Comparison of ENCODE assay signal across 9 mouse cellular contexts in genomic region chr17:50678748-50679147, GRCm38 (mm10).
DNase-seq lines count a peak whose midpoint lies in the region; ATAC-seq lines count a peak whose summit lies in the region.
"Had no signal": no experiment of that assay in that cellular context is flagged by ENCODE, and none has a peak within 500 bp of the region (broad histone marks: within the 10 kb centered on the region; RNA-seq: fewer than 3 reads in every experiment).

No protein-coding gene starts in this region.

- peaks cover 16% of the 10 kb centered on the region for H3K4me1 ChIP-seq in hindbrain, embryonic 15.5 days (replicated peaks)
- H3K4me1 ChIP-seq in hindbrain, embryonic 11.5 days (replicated peaks; ENCODE audit: control insufficient read depth, insufficient read depth, low read length): no peaks in the 10 kb centered on the region
- no peaks in the 10 kb centered on the region for H3K4me1 ChIP-seq in midbrain, embryonic 11.5 days (ENCODE audit: control insufficient read depth, insufficient read depth, low read length)
- no peaks in the 10 kb centered on the region for H3K4me1 ChIP-seq in midbrain, embryonic 16.5 days (ENCODE audit: control insufficient read depth, insufficient read depth, low read length)
- H3K4me1 ChIP-seq in stomach, embryonic 15.5 days: 0 out of 2 replicates have a peak, but pooled peaks cover 7% of the 10 kb centered on the region

- no peak overlapping the region for H3K4me2 ChIP-seq in hindbrain, embryonic 15.5 days
- H3K4me2 ChIP-seq in hindbrain, embryonic 11.5 days (replicated peaks; ENCODE audit: low read depth, low read length): no peak overlapping the region
- no peak overlapping the region for H3K4me2 ChIP-seq in midbrain, embryonic 11.5 days
- no peak overlapping the region for H3K4me2 ChIP-seq in midbrain, embryonic 16.5 days (ENCODE audit: low read length)
- no peak overlapping the region for H3K4me2 ChIP-seq in stomach, embryonic 15.5 days

- 58% methylated on average over 2 of the region's 2 CpGs for WGBS in hindbrain, embryonic 15.5 days
- WGBS in hindbrain, embryonic 11.5 days: 77% methylated on average over 2 of the region's 2 CpGs
- 70% methylated on average over 2 of the region's 2 CpGs for WGBS in midbrain, embryonic 11.5 days
- WGBS in midbrain, embryonic 16.5 days: 41% methylated on average over 2 of the region's 2 CpGs
- WGBS in stomach, embryonic 15.5 days: 67% methylated on average over 2 of the region's 2 CpGs

- H3K27me3 ChIP-seq in hindbrain, embryonic 15.5 days: no peaks in the 10 kb centered on the region
- H3K27me3 ChIP-seq in hindbrain, embryonic 11.5 days (ENCODE audit: control insufficient read depth, insufficient read depth, low read length): no peaks in the 10 kb centered on the region
- no peaks in the 10 kb centered on the region for H3K27me3 ChIP-seq in midbrain, embryonic 11.5 days (ENCODE audit: control insufficient read depth, insufficient read depth, low read length)
- no peaks in the 10 kb centered on the region for H3K27me3 ChIP-seq in midbrain, embryonic 16.5 days (ENCODE audit: control insufficient read depth, insufficient read depth, low read depth, low read length)
- H3K27me3 ChIP-seq in stomach, embryonic 15.5 days (replicated peaks): no peaks in the 10 kb centered on the region

- peak; percentile 62 to 66 for DNase-seq in cerebellum, postnatal 10 days
- DNase-seq in cerebellum, adult 18-20 months: no peak
- no peak for DNase-seq in hindbrain, embryonic 11.5 days (ENCODE audit: low spot score)
- DNase-seq in midbrain, embryonic 11.5 days (ENCODE audit: low spot score, missing footprints): peak; percentile 47
- DNase-seq in urinary bladder, adult 18-20 months (ENCODE audit: low spot score in 2 of 2): no peak
- DNase-seq: adrenal gland, adult 8-10 months had no signal

- H3K4me3 ChIP-seq in hindbrain, embryonic 15.5 days: no peak overlapping the region
- H3K4me3 ChIP-seq in hindbrain, embryonic 11.5 days (ENCODE audit: low read depth, low read length): no peak overlapping the region
- no peak overlapping the region for H3K4me3 ChIP-seq in midbrain, embryonic 11.5 days (ENCODE audit: low read depth, low read length)
- no peak overlapping the region for H3K4me3 ChIP-seq in midbrain, embryonic 16.5 days (ENCODE audit: low read depth, low read length)
- no peak overlapping the region for H3K4me3 ChIP-seq in stomach, embryonic 15.5 days (replicated peaks)

- no peak overlapping the region for H3K27ac ChIP-seq in hindbrain, embryonic 15.5 days (replicated peaks)
- no peak overlapping the region for H3K27ac ChIP-seq in hindbrain, embryonic 11.5 days (ENCODE audit: low read depth, low read length)
- no peak overlapping the region for H3K27ac ChIP-seq in midbrain, embryonic 11.5 days (ENCODE audit: low read depth, low read length)
- no peak overlapping the region for H3K27ac ChIP-seq in midbrain, embryonic 16.5 days (ENCODE audit: low read length)
- H3K27ac ChIP-seq in stomach, embryonic 15.5 days: peak overlapping the region; percentile 64; the same call in 1 of the 2 replicates

- no peaks in the 10 kb centered on the region for H3K9me3 ChIP-seq in hindbrain, embryonic 15.5 days
- no peaks in the 10 kb centered on the region for H3K9me3 ChIP-seq in hindbrain, embryonic 11.5 days (ENCODE audit: control insufficient read depth, low read length)
- H3K9me3 ChIP-seq in midbrain, embryonic 11.5 days (ENCODE audit: control insufficient read depth, low read length): no peaks in the 10 kb centered on the region
- no peaks in the 10 kb centered on the region for H3K9me3 ChIP-seq in midbrain, embryonic 16.5 days (replicated peaks; ENCODE audit: control insufficient read depth, low read length, poor library complexity, severe bottlenecking)
- H3K9me3 ChIP-seq in stomach, embryonic 15.5 days: no peaks in the 10 kb centered on the region

- no peak overlapping the region for H3K9ac ChIP-seq in hindbrain, embryonic 15.5 days
- no peak overlapping the region for H3K9ac ChIP-seq in hindbrain, embryonic 11.5 days (ENCODE audit: low read depth, low read length)
- no peak overlapping the region for H3K9ac ChIP-seq in midbrain, embryonic 11.5 days (ENCODE audit: low read length)
- H3K9ac ChIP-seq in midbrain, embryonic 16.5 days (ENCODE audit: low read depth, low read length): no peak overlapping the region
- H3K9ac ChIP-seq in stomach, embryonic 15.5 days: no peak overlapping the region

- H3K36me3 ChIP-seq in hindbrain, embryonic 15.5 days: no peaks in the 10 kb centered on the region
- no peaks in the 10 kb centered on the region for H3K36me3 ChIP-seq in hindbrain, embryonic 11.5 days (ENCODE audit: control insufficient read depth, insufficient read depth, low read length)
- H3K36me3 ChIP-seq in midbrain, embryonic 11.5 days (ENCODE audit: control insufficient read depth, insufficient read depth, low read length): no peaks in the 10 kb centered on the region
- H3K36me3 ChIP-seq in midbrain, embryonic 16.5 days (ENCODE audit: control insufficient read depth, insufficient read depth, low read length): no peaks in the 10 kb centered on the region
- no peaks in the 10 kb centered on the region for H3K36me3 ChIP-seq in stomach, embryonic 15.5 days

- peak; percentile 46; the same call in 1 of the 2 replicates for ATAC-seq in hindbrain, embryonic 15.5 days (ENCODE audit: low FRiP score, low read depth)
- ATAC-seq in hindbrain, embryonic 11.5 days (ENCODE audit: low FRiP score): no peak
- no peak for ATAC-seq in midbrain, embryonic 11.5 days (ENCODE audit: low FRiP score)
- no peak for ATAC-seq in midbrain, embryonic 16.5 days
- ATAC-seq in stomach, embryonic 15.5 days (ENCODE audit: insufficient read depth, low FRiP score, low read depth): no peak

Comparison
In these comparisons a context has a peak if more than half of its experiments do, and no peak if none do; other contexts are left out.
1. DNase-seq: peak in cerebellum, postnatal 10 days (2 of 2) and midbrain, embryonic 11.5 days (single experiment); none in cerebellum, adult 18-20 months (0 of 2), hindbrain, embryonic 11.5 days (single experiment) and urinary bladder, adult 18-20 months (0 of 2).